Mouse (Mus musculus) C2C12 (cell line): ENCODE measurements around the gene Magix.

Experiments
- CEBPB ChIP-seq: IDR thresholded peaks from one replicate; pipeline ENCODE4 v1.6.1; 2011; ENCODE audit warnings: low read depth, mild to moderate bottlenecking, control low read depth, moderate library complexity
- CTCF ChIP-seq: IDR thresholded peaks from one replicate; pipeline ENCODE4 v1.5.1; 2011; ENCODE audit not compliant: control insufficient read depth, insufficient read depth, insufficient read length
- FOSL1 ChIP-seq: IDR thresholded peaks from one replicate; pipeline ENCODE4 v1.8.0; 2011; ENCODE audit warnings: mild to moderate bottlenecking, low read length; ENCODE audit not compliant: poor library complexity, insufficient read depth, severe bottlenecking
- MAX ChIP-seq: IDR thresholded peaks from one replicate; pipeline ENCODE4 v1.6.1; 2011; ENCODE audit warnings: mild to moderate bottlenecking, control low read depth
- MYOD1 ChIP-seq: IDR thresholded peaks from one replicate; pipeline ENCODE4 v1.6.1; 2011; ENCODE audit warnings: low read depth; ENCODE audit not compliant: control insufficient read depth, insufficient read length
- MYOG ChIP-seq: IDR thresholded peaks from one replicate; pipeline ENCODE4 v1.6.1; 2011; ENCODE audit not compliant: control insufficient read depth, insufficient read length; ENCODE audit errors: extremely low read depth
- USF1 ChIP-seq: IDR thresholded peaks from one replicate; pipeline ENCODE4 v1.6.1; 2011; ENCODE audit warnings: low read depth, mild to moderate bottlenecking, control low read depth, moderate library complexity

DNA sequence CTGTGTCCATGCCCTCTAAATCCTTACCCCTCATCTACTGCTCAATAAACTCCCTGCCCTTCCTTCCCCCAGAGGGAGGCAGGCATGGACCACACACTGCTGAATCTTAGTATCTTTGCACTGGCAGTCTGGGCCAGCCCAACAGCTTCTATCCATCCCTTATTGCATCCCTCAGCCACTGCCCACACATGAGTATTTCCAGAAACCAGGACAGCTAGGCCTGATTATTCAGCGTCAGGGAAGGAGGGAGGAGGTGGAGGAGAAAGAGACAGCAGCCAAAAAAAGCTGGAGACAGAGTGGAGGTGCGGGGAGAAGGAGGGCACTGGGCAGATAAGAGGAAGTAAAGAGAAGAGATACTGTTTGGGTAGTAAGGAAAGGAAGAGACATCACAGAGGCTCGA, 46.0 kb downstream of the Magix start:
- no peak for TF ChIP-seq CTCF
- no peak for TF ChIP-seq USF1
- TF ChIP-seq MAX = no peak
- no peak for TF ChIP-seq MYOD1
- no peak for TF ChIP-seq MYOG
- TF ChIP-seq CEBPB = no peak
- TF ChIP-seq FOSL1 = no peak
